Mouse (Mus musculus): ENCODE results near the gene Mlxip.

Gene Mlxip

GRCm38 (mm10) chr5:123381968-123382367 lies 12.6 kb upstream of the Mlxip start:
- peak; percentile 48 for DNase-seq (ENCODE audit: low spot score)

DNA sequence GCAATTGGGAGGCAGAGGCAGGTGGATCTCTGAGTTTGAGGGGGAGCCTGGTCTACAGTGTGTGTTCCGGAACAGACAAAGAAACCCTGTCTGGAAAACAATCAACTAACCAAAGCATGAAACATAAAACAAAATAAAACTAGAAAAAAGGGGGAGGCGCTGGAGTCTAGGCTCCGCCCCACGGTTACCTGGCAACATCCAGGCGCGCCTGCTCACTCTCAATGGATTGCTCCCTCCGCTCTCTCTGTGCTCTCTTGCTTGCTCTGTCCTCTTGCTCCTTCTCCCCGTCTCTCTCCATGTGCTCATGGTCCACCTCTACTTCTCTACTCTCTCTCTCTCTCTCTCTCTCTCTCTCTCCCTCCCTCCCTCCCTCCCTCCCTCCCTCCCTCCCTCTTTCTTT lies 11.9 kb upstream of the Mlxip start:
- DNase-seq (ENCODE audit: low spot score): no peak

- no peak for DNase-seq (ENCODE audit: low spot score)
These were observed 6.1 kb upstream of the Mlxip start for GRCm38 (mm10) chr5:123388452-123388851.

DNA sequence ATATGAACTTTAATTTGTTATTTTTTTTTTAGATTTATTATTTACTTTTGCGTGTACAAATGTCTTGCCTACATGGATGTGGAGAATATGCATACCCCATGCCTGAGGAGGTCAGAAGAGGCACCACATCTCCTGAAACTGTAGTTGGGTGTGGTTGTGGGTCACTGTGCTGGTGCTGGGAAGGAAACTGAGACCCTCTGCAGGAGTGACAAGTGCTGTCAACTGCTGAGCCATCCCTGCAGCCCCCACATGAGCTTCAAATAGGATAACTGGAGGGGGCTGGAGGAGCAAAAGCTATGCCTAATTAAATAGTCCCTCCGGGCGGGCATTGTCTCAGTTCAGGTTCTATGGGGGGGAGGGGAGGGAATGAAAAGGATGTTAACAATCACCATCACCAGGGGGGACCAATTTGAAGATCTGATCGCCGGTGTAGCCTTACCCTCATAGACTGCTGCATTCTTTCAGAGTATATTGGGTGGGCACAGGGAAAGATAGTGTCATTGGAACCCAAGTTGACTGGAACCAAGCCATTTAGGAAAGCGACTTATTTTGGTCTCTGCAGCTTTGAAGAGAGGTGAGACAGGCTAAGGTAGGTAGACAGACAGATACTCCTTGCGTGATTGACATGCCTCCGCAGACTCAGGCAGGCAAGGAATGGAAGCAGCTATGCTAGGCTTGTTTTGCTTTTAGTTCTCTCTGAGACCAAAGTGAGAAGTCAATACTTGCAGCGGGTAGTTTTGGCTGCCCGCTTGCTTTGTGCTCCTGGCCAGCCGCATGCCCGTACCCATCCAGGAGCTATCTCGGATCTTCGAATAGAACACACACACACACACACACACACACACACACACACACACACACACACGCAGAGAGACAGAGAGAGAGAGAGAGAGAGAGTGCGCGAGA lies 3.8 kb upstream of the Mlxip start:
- DNase-seq (ENCODE audit: low spot score): no peak

DNA sequence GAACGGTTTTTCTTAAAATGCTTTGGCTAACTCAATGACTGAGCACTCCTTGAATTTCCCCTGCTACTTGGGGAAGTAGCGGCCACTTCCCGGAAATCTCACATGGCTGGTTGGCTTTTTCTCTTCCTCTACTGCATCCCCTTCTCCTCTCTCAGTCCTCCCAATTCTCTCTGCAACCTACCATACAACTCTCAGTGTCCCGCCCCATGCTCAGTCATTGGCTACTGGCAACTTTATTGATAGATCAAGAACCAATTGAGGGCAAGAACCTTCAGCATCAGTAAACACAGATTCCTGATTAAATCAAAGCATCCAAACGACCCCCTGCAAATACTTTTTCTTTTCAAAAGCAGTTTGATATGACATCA lies 3.2 kb upstream of the Mlxip start:
- no peak for DNase-seq (ENCODE audit: low spot score)

DNA sequence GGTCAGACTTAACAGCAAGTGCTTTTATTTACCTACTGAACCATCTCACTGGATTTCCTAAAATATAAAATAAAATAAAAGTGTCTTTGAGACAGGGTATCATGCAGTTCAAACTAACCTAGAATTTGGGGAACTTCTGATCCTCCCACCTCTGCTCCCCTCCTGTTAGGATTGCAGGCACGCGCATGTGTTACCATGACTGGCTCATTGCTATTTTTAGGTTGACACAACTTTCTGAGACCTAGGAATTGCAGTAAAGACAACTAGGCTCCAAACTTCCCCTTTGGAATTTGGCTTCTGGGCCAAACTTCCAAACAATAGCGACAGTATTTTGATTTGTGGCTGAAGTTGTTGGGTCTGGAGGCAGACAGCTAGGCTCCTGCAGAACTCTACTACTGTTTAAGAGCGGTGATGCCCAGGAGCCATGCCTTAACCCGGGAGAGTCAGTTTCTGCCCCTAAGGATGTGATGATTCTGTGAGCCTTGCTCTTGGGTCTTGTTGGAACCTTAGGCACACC lies 754 bp upstream of the Mlxip start:
- no peak for DNase-seq (ENCODE audit: low spot score)

GRCm38 (mm10) chr5:123394957-123395881 lies 621 bp downstream of the Mlxip start:
- DNase-seq (ENCODE audit: low spot score): no peak

GRCm38 (mm10) chr5:123396901-123397464 lies 2.4 kb downstream of the Mlxip start:
- DNase-seq (ENCODE audit: low spot score): no peak

DNA sequence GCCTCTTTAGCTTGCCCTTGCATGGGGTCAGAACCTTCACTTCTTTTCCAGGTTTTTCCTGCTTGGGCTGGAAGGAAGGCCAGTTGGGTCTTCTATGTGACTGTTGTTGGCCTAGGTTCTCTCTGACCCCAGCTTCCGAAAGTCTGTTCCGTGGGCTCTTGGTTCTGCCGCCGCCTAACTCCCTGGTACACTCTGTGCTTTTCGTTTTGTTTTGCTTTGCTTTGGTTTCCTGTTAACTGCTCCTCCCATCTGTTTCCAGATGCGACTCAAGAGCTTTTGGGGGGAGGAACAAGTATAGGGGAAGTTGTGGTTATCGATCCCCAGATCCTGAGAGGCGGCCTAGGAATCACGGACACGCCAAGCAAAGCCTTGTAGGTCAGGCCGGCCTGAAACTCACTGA lies 3.2 kb downstream of the Mlxip start:
- no peak for DNase-seq (ENCODE audit: low spot score)

- DNase-seq (ENCODE audit: low spot score): no peak
These were observed 4.4 kb downstream of the Mlxip start for GRCm38 (mm10) chr5:123398856-123399498.

GRCm38 (mm10) chr5:123404480-123404879 lies 9.9 kb downstream of the Mlxip start:
- DNase-seq (ENCODE audit: low spot score): no peak

GRCm38 (mm10) chr5:123406952-123407351 lies 12.4 kb downstream of the Mlxip start:
- no peak for DNase-seq (ENCODE audit: low spot score)

- no peak for DNase-seq (ENCODE audit: low spot score)
These were observed 13.6 kb downstream of the Mlxip start for GRCm38 (mm10) chr5:123408176-123408575.

- DNase-seq (ENCODE audit: low spot score): no peak
These were observed 17.6 kb downstream of the Mlxip start for GRCm38 (mm10) chr5:123412193-123412592.

DNA sequence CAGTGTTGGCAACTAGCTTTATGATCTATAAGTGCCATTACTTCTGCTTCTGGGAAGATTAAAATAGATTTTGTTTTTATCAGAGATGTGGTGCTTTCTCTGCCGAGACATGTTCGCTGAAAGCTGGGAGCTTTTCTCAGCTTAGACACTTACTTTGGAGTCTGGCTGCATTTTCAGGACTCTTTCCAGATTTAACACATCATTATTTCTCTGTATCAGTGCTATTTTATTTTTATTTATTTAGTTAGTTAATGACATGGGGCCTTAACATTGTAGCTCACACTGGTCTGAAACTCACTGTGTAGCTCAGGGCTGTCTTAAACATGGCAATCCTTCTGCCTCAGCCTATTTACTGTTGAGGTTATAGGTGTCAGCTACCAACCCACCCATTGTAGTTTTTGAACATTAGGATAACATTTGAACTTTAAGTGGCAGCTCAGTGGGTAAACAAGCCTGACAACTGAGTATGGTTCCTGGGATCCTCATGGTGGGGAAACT lies 19.3 kb downstream of the Mlxip start:
- no peak for DNase-seq (ENCODE audit: low spot score)

DNA sequence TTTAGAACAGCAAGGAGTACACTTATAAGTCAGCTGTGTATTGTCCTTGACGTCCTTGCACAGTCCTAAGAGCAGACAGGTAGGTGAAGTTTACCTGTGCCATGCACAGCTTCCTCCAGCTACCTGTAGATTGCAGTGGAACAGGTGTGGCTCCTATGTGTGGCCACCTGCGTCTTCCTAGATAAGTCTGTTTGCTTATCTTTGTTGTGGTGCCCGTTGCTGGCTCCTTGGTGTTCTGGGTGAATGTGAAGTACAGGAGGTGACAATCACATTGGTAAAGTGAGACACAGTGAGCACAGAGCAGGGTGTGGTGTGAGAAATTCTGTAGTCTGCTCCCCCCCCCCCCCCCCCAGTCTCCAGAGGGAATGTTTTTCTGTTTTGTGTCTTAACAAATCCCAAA lies 21.6 kb downstream of the Mlxip start:
- no peak for DNase-seq (ENCODE audit: low spot score)

DNA sequence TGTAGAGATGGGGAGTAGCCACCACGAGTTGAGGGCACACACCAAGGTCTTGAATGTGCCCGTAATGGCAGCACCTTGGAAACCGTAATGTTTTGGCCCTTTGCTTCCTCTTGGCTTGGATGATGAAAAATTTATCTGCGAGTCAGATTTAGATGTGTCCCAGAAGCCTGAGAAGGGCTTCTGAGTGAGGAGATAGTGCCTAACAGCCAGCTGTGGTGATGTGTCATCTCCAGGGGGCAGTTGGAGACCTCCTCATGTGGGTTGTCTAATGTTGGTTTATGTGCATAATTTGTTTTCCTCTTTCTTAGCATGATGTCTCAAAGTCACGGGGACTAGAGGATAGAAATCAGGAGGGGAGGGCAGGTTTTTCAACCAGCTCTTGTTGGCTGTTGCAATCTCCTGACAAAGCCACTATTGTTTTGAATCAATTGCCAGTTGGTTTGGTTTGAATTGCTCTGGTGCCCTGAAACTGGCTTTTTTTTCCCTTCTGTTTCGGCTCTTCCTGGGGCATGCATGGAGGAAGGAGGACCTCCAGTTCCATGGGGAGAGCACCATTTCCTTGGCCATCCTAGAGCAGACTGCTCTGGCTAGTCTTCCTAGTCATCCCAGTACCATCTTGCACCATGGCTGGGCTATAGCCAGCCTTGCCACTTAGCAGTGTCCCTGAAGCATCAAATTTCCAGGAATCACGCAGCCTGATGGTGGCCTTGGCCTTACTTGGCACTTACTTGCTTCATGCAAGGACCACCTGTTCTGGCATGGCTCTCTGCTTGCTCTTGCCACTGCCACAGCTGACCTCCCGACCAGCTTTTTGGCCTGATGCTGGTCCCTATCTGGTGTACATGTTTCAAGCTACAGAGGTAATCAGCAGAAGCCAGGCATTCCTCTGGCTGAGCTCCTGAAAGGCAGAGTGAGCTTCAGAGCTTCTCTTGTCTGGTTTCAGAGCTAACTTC lies 22.2 kb downstream of the Mlxip start:
- no peak for DNase-seq (ENCODE audit: low spot score)

- no peak for DNase-seq (ENCODE audit: low spot score)
These were observed 29.3 kb downstream of the Mlxip start for GRCm38 (mm10) chr5:123423885-123424284.

GRCm38 (mm10) chr5:123427556-123427955 lies 33.0 kb downstream of the Mlxip start:
- no peak for DNase-seq (ENCODE audit: low spot score)

GRCm38 (mm10) chr5:123431524-123432304 lies 37.1 kb downstream of the Mlxip start:
- no peak for DNase-seq (ENCODE audit: low spot score)
